Mouse (Mus musculus) thymus, adult 2 months (tissue): ENCODE results near the gene Ap2a1.

ENCODE experiments used
- CTCF ChIP-seq: fragments of 200-500 bp; IDR thresholded peaks from 2 replicates; pipeline ENCODE4 v1.5.1; 2012; ENCODE audit warnings: mild to moderate bottlenecking, control low read depth, low read length, moderate library complexity, borderline replicate concordance; ENCODE audit not compliant: control insufficient read depth, poor library complexity, insufficient read depth; ENCODE audit errors: extremely low read depth
- POLR2A ChIP-seq: fragments of 200-500 bp; IDR thresholded peaks from 2 replicates; pipeline ENCODE4 v1.6.1; 2012; ENCODE audit warnings: mild to moderate bottlenecking, low read length, control low read depth, moderate library complexity; ENCODE audit not compliant: control insufficient read depth, poor library complexity, insufficient read depth; ENCODE audit errors: extremely low read depth

DNA sequence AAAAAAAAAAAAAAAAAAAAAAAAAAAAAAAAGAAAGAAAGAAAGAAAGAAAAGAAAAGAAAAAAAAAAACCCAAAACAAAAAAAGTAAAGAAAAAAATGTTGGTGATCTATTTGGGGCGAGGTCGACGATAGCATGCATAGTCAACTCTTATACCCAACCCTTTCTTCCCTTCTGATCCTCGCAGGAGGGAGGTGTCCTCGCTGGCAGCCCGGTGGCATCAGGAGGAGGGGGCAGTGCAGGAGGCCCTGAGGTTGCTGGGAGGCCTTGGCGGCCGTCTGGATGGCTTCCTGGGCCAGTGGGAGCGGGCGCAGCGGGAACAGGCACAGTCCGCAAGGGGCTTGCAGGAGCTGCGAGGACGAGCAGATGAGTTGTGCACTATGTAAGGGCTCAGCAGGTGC lies 24.3 kb upstream of the Ap2a1 start:
- no peak for TF ChIP-seq CTCF
- TF ChIP-seq POLR2A: no peak
